Mouse (Mus musculus) ES-E14 (cell line): ENCODE data around the gene Phf2.

Source experiments
- CHD2 ChIP-seq: IDR thresholded peaks from 2 replicates; pipeline ENCODE4 v1.6.1; 2014; ENCODE audit warnings: mild to moderate bottlenecking, low read depth, low read length, inconsistent platforms
- HCFC1 ChIP-seq: IDR thresholded peaks from 2 replicates; pipeline ENCODE4 v1.6.1; 2012; ENCODE audit warnings: low read length, inconsistent platforms, borderline replicate concordance; ENCODE audit not compliant: insufficient read depth
- MAFK ChIP-seq: IDR thresholded peaks from 2 replicates; pipeline ENCODE4 v1.6.1; 2014; ENCODE audit warnings: mild to moderate bottlenecking, low read depth, low read length, inconsistent platforms; ENCODE audit not compliant: insufficient read depth
- ZNF384 ChIP-seq: IDR thresholded peaks from 2 replicates; pipeline ENCODE4 v1.6.1; 2012; ENCODE audit warnings: low read depth, low read length, inconsistent platforms

DNA sequence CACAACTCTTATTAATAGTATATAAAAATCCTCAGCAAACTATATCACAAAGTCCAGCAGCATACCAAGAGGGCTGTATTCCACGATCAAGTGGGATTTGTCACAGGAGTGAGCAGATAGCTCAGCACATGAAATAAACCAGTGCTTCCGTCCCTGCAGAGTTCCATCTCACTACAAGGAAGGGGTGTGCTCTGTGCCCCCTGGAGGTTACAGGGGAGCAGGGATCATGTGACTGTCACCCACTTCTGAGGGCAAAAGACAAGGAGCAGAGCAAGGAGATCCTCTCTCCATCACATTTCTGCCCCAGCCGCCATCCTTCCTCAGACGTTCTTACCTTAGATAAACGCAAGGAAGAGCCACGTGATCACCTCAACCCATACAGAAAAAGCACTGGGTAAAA lies 33.4 kb downstream of the Phf2 start:
- TF ChIP-seq ZNF384 (no peak), MAFK (no peak), HCFC1 (no peak), CHD2 (no peak)
